Mouse (Mus musculus) forebrain, embryonic 15.5 days (tissue): ENCODE results near the gene Slc25a51. TPM values are rescaled to one million over a fixed set of nuclear protein-coding genes. Genes with fewer than 3 reads are reported as not detected.
"Not testable (repeated sequence)": the region's sequence is repeated elsewhere in the genome, so short reads cannot be mapped to it uniquely, and the experiment has no call there.

Source experiments
- ATAC-seq: fragments of 200-750 bp; cut with Nextera tagmentation; replicated peaks from 2 replicates; pipeline ENCODE4 v1.8.0; 2017; ENCODE audit warnings: mild to moderate bottlenecking, moderate TSS enrichment, moderate library complexity
- H3K27ac ChIP-seq: fragments of 300-500 bp; sonication (generic); replicated peaks from 2 replicates; pipeline ENCODE4 v1.5.1; 2015; ENCODE audit warnings: mild to moderate bottlenecking, inconsistent platforms
- H3K27me3 ChIP-seq: fragments of 300-500 bp; sonication (generic); 2 replicates; pipeline ENCODE4 v1.6.1; 2015; ENCODE audit warnings: inconsistent platforms
- H3K36me3 ChIP-seq: fragments of 300-500 bp; sonication (generic); 2 replicates; pipeline ENCODE4 v1.6.1; 2015; ENCODE audit warnings: mild to moderate bottlenecking, inconsistent platforms
- H3K4me1 ChIP-seq: fragments of 300-500 bp; sonication (generic); 2 replicates; pipeline ENCODE4 v1.6.1; 2015; ENCODE audit warnings: inconsistent platforms
- H3K4me2 ChIP-seq: fragments of 300-500 bp; sonication (generic); replicated peaks from 2 replicates; pipeline ENCODE4 v1.6.1; 2015; ENCODE audit warnings: mild to moderate bottlenecking, inconsistent platforms
- H3K4me3 ChIP-seq: fragments of 300-500 bp; sonication (generic); 2 replicates; pipeline ENCODE4 v1.5.1; 2015; ENCODE audit warnings: mild to moderate bottlenecking, inconsistent platforms
- H3K9ac ChIP-seq: fragments of 300-500 bp; sonication (generic); replicated peaks from 2 replicates; pipeline ENCODE4 v1.6.1; 2015; ENCODE audit warnings: mild to moderate bottlenecking, inconsistent platforms
- H3K9me3 ChIP-seq: fragments of 300-500 bp; sonication (generic); 2 replicates; pipeline ENCODE4 v1.6.1; 2016; ENCODE audit warnings: inconsistent platforms
- WGBS: fragments of 180-500 bp; shearing (Covaris S2); methylation state at CpG from one replicate; pipeline ENCODE4 v1.1.7; 2015; ENCODE audit warnings: mixed read lengths; 5-methylcytosine and 5-hydroxymethylcytosine counted together
- microRNA-seq: library from miRNA; unstranded; fragments of <30 nt; microRNA quantifications from one replicate; pipeline ENCODE4, GENCODE M21; 2016
- polyA plus RNA-seq: library from polyadenylated mRNA; unstranded; fragments of >200 nt; fragmentation: Nextera tagmentation; extraction: Ambion mirVana; gene quantifications from 2 replicates; pipeline ENCODE4 v1.2.1, GENCODE M21; 2015

Slc25a51 gene
- polyA plus RNA-seq, 1 experiment from 2014 or later = 86.1 TPM

DNA sequence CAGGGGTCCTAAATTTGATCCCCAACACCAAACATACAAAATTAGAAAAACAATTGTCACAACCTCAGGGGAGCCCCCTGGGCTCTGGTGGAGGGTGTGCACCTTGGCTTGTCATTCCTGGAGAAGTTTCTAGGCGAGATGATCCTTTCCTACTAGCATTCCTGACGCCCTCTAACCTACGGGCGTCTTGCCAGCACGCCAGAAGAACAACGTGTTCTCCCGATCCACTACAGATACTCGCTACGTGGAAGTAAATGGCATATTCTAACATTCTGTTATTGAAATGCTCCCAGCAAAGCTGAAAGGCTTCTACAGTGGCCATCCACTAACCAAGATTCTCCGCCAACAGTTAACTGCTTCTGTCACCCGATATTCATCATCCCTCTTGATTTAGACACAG lies 16.0 kb downstream of the Slc25a51 start:
- ATAC-seq = no peak
- no peak overlapping the region for H3K4me3 ChIP-seq
- no peak overlapping the region for H3K27ac ChIP-seq
- WGBS = 73% methylated on average over 11 of the region's 11 CpGs
- H3K9ac ChIP-seq = no peak overlapping the region
- H3K9me3 ChIP-seq = no peaks in the 10 kb centered on the region
- no peaks in the 10 kb centered on the region for H3K27me3 ChIP-seq
- H3K4me2 ChIP-seq = no peak overlapping the region
- no peaks in the 10 kb centered on the region for H3K4me1 ChIP-seq
- H3K36me3 ChIP-seq = peaks cover 3% of the 10 kb centered on the region

DNA sequence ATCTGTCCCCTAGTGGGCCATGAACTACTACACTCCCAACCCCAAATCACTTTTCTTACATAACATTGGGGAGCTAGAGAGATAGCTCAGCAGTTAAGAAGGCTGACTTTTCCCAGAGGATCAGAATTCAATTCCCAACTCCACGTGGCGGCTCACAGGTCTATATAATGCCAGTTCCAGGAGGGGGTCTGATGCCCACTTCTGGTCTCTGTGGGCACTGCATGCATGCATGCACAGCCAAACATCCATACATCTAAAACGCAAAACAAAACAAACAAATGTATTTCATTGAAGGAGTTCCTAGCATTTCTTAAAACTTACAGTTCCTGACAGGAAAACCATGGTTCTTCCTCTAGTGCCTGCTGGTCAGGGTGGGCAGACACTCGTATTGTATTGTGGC lies 16.5 kb downstream of the Slc25a51 start:
- H3K4me1 ChIP-seq = no peaks in the 10 kb centered on the region
- H3K4me2 ChIP-seq = no peak overlapping the region
- H3K9me3 ChIP-seq = no peaks in the 10 kb centered on the region
- H3K27ac ChIP-seq = no peak overlapping the region
- H3K4me3 ChIP-seq = no peak overlapping the region
- 0 out of 2 replicates have a peak, but pooled peaks cover under 1% of the 10 kb centered on the region for H3K36me3 ChIP-seq
- 69% methylated on average over 4 of the region's 4 CpGs for WGBS
- ATAC-seq = no peak
- no peak overlapping the region for H3K9ac ChIP-seq
- no peaks in the 10 kb centered on the region for H3K27me3 ChIP-seq

DNA sequence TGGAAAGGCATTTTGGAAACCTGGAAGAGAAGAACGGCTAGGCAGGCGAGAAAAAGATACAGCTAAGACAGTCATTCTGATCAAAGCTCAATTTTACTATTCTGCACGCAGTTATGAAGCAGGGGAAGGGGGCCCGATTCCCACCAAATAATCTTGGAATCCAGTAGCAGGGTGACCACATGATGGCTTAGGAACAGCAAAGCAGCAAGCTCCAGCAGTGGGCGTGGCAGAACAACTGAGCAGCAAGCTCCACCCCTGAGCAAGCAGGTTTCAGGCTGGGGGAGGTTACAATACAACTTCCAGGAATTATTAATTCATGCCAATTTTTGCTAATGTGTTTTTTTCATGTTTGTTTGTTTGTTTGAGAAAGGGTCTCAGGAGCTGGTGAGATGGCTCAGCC lies 21.3 kb downstream of the Slc25a51 start:
- not testable (repeated sequence) for H3K4me2 ChIP-seq, H3K9ac ChIP-seq, H3K27ac ChIP-seq, H3K27me3 ChIP-seq, H3K36me3 ChIP-seq, ATAC-seq, H3K9me3 ChIP-seq, H3K4me3 ChIP-seq, H3K4me1 ChIP-seq
- WGBS = 94% methylated on average over 5 of the region's 5 CpGs

DNA sequence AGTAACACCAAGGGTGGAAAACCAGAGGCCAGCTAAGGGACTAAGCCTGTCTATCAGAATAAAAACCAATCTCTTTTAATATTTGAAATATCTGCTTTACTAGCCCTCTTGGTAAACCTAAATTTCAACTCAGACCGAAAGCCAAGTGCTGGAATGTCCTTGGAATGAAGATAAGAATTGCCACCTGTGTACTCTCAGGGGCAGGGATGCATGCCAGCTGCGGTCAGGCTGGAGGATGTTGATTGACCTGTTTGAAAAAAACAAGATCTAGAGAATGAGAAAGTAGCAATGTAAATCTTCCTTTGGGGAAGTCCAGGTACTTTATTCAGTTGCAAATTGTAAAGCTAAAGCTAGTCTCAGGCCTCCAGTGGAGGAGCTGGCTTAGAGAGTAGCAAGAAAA lies 26.4 kb downstream of the Slc25a51 start:
- not testable (repeated sequence) for ATAC-seq, H3K4me3 ChIP-seq, H3K9me3 ChIP-seq, H3K27me3 ChIP-seq, H3K36me3 ChIP-seq, H3K27ac ChIP-seq, H3K9ac ChIP-seq, H3K4me2 ChIP-seq, H3K4me1 ChIP-seq
- 87% methylated on average over 2 of the region's 2 CpGs for WGBS

DNA sequence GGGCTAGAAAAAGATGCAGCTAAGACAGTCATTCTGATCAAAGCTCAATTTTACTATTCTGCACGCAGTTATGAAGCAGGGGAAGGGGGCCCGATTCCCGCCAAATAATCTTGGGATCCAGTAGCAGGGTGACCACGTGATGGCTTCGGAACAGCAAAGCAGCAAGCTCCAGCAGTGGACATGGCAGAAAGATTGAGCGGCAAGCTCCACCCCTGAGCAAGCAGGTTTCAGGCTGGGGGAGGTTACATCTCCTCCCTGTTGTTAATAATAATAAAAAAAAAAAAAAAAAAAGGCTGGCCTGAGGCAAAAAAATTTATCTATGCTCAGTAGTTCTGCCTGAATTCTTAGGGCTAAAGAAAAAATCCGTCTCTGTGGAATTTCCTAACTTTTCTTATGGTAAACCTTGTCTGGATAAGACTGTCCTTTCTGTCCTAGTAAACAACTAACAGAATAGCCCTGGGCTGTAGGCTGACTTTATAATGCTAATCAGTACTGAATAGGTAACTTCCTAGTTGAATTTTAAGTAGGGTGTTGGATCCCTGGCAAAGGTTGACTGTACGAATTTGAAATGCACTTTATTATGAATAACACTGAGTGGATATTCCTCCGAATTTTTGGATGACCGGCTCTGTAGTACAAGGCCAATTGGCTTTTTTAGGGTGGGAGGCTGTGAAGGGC lies 27.5 kb downstream of the Slc25a51 start:
- H3K9ac ChIP-seq, H3K27ac ChIP-seq, H3K4me2 ChIP-seq, H3K4me1 ChIP-seq, H3K27me3 ChIP-seq, H3K9me3 ChIP-seq, ATAC-seq, H3K4me3 ChIP-seq: not testable (repeated sequence)
- H3K36me3 ChIP-seq = peaks cover 12% of the 10 kb centered on the region
- WGBS = 75% methylated on average over 10 of the region's 10 CpGs

DNA sequence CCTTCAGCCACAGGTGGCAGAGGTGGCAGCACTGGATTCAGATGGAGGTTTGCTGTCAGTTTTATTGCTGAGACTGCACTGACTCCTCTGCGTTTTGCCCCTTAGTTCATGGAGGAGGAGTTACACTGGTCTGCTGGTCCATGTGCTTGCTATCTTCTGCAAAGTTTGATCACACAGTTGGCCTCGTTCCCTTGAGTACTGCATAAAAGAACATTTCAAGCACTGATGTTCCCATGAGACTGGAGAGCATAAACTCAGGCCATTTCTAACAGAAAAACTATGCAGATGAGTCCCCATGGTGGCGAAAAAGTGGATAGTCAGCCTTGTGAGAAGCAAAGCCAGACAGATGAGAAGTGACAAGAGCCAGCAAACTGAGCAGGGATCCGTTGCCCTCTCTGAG lies 32.0 kb downstream of the Slc25a51 start:
- no peak for ATAC-seq
- Histone ChIP-seq H3K4me1 (no peaks in the 10 kb centered on the region), H3K9me3 (no peaks in the 10 kb centered on the region), H3K27me3 (no peaks in the 10 kb centered on the region), H3K36me3 (peaks cover 51% of the 10 kb centered on the region), H3K4me2 (no peak overlapping the region), H3K27ac (no peak overlapping the region), H3K9ac (no peak overlapping the region), H3K4me3 (no peak overlapping the region)
- 88% methylated on average over 4 of the region's 4 CpGs for WGBS

DNA sequence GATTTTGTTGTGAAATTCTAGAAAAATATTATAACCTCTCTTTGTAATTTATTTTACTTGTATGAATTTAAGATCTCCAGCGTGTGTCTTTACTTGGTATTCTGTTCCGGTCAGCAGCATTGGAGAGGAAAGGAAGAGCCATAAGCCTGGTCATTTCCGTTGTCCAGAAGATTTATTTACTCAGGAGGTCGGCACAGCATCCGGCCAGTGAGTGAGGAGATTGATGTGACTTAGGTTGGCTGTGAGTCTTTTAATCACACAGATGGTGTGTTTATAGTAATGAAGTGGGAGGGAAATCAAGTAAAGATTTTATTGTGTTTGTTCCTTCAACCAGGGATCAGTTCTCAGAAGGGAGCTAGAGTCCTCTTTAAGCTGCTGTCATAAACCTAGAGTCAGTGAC lies 33.7 kb downstream of the Slc25a51 start:
- Histone ChIP-seq H3K4me1 (no peaks in the 10 kb centered on the region), H3K27me3 (no peaks in the 10 kb centered on the region), H3K4me2 (no peak overlapping the region), H3K9me3 (no peaks in the 10 kb centered on the region), H3K27ac (no peak overlapping the region), H3K9ac (no peak overlapping the region), H3K4me3 (no peak overlapping the region), H3K36me3 (peaks cover 62% of the 10 kb centered on the region)
- ATAC-seq = no peak
- WGBS = 97% methylated on average over 5 of the region's 5 CpGs

DNA sequence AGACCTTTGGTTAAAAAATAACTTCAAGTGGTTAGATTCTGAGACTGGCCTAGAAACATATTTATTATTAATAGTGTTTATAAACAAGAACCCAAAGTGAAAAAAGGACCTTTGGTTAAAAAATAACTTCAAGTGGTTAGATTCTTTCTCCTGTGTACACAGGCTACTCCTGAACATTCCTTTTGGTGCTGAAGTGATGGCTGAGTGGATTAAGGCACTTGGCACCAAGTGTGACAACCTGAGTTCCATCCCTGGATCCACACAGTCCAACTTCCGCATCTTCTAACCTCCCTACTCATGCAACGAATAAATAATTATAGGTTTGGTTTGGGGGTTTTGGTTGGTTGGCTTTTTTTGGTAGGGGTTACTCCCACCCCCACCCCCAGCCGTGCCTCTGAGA lies 37.3 kb downstream of the Slc25a51 start:
- Histone ChIP-seq H3K4me1 (no peaks in the 10 kb centered on the region), H3K9me3 (no peaks in the 10 kb centered on the region), H3K27ac (no peak overlapping the region), H3K9ac (no peak overlapping the region), H3K4me3 (no peak overlapping the region), H3K4me2 (no peak overlapping the region), H3K36me3 (peaks cover 50% of the 10 kb centered on the region), H3K27me3 (no peaks in the 10 kb centered on the region)
- WGBS = 76% methylated on average over 3 of the region's 3 CpGs
- ATAC-seq = no peak

DNA sequence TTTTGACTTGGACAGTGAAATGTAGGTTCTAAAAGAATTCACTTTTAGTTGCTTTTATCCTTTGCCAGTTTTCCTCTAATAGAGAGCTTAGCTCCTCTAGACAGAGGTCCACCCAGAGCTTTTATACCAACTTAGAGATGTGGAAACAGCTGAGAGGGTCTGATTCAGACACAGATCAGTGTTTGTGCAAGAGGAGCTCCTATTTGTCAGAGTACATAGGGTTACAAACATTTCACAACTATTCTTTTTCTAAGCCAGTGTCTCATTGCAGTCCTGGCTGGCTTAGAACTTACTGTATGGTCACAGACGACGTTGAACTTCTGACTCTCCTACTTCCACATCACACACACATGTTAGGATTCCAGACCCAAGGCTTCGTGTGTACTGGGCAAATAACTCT lies 51.9 kb downstream of the Slc25a51 start:
- 93% methylated on average over 3 of the region's 3 CpGs for WGBS
- no peak overlapping the region for H3K9ac ChIP-seq

More for the DNA sequence above, 51.9 kb downstream of the Slc25a51 start:
- Histone ChIP-seq H3K4me2 (no peak overlapping the region), H3K27ac (no peak overlapping the region), H3K27me3 (no peaks in the 10 kb centered on the region), H3K4me3 (no peak overlapping the region), H3K36me3 (peaks cover 31% of the 10 kb centered on the region), H3K4me1 (no peaks in the 10 kb centered on the region), H3K9me3 (no peaks in the 10 kb centered on the region)
- ATAC-seq = no peak

Small RNA genes within 50 kb of the gene (microRNA-seq; reads per million reads assigned to microRNA genes)
- gene Gm25692 = not detected

Other genes starting within 250 kb of the Slc25a51 start
- gene Frmpd1, start 223.9 kb downstream of the Slc25a51 start, polyA plus RNA-seq = 0.38 and 0.60 TPM in 2 replicates
- 22.0 and 23.6 TPM in 2 replicates for gene Trmt10b, start 111.6 kb downstream of the Slc25a51 start, polyA plus RNA-seq
- 8.4 and 8.9 TPM in 2 replicates for gene Dcaf10, start 66.7 kb downstream of the Slc25a51 start, polyA plus RNA-seq
- gene Exosc3, start 66.0 kb downstream of the Slc25a51 start, polyA plus RNA-seq = 48.9 and 54.9 TPM in 2 replicates
- 13.1 and 13.3 TPM in 2 replicates for gene Shb, start 123.7 kb upstream of the Slc25a51 start, polyA plus RNA-seq